Mouse (Mus musculus): ENCODE data around the gene Ly75. TPM values are rescaled to one million over a fixed set of nuclear protein-coding genes. Genes with fewer than 3 reads are reported as not detected.

Ly75 gene
- total and polyA plus RNA-seq, 2 experiments from 2014 or later = 2.0 to 2.5 TPM

DNA sequence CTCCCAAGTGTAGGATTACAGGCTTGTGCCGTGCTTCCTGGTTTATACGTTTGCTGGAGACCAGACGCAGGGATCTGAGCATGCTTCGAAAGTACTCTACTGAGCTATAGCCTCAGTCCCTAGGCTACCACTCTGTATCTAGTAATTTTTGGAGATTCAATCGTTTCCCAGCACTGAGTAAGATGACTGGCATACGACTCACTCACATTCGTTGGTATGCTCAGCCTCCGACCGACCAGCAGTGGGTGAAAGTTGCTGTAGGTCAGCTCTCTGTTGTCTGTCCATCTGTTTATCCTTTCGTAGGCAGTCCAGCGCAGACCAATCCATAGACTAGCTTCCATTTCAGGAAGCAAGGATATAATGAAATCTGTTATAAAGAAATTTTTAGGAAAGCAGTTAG, 55.5 kb downstream of the Ly75 start:
- DNase-seq (ENCODE audit: low spot score) (no peak), ATAC-seq (no peak)
- 91% methylated on average over 11 of the region's 11 CpGs for WGBS
- Histone ChIP-seq H3K4me1 (ENCODE audit: insufficient read depth, low read length) (no peaks in the 10 kb centered on the region), H3K27ac (no peak overlapping the region), H3K4me2 (ENCODE audit: low read depth, low read length) (no peak overlapping the region), H3K9ac (replicated peaks; ENCODE audit: low read length) (no peak overlapping the region), H3K9me3 (ENCODE audit: low read length) (no peaks in the 10 kb centered on the region), H3K27me3 (ENCODE audit: insufficient read depth, low read length) (no peaks in the 10 kb centered on the region), H3K36me3 (ENCODE audit: insufficient read depth, low read length) (no peaks in the 10 kb centered on the region), H3K4me3 (ENCODE audit: low read length) (no peak overlapping the region)
- no peak for TF ChIP-seq CTCF (IDR thresholded peaks at IDR 0.05; ENCODE audit: low read depth)

DNA sequence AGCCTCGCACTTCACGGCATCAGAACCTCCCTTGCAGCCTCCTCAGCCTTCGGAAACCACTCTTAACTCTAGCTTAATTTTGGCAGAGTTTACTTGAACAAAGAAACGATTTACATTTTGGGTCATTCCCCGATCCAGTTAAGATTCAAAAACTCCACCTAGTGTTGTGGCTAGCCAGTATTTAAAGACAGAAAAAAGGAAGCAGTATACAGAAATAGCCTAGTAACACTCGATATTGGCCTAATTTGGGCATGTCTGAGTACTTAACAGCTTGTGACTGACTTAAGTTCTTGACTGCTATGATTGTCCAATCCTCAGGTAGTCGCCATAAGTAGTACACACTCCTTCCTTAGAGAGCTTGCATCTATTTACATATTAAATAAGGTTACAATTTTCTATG, 56.2 kb downstream of the Ly75 start:
- TF ChIP-seq CTCF (IDR thresholded peaks at IDR 0.05; ENCODE audit: low read depth) = no peak
- DNase-seq (ENCODE audit: low spot score) (no peak), ATAC-seq (no peak)
- H3K9ac ChIP-seq (replicated peaks; ENCODE audit: low read length) = no peak overlapping the region
- H3K4me2 ChIP-seq (ENCODE audit: low read depth, low read length) = no peak overlapping the region
- WGBS = 91% methylated on average over 7 of the region's 7 CpGs
- no peak overlapping the region for H3K4me3 ChIP-seq (ENCODE audit: low read length)
- no peaks in the 10 kb centered on the region for H3K4me1 ChIP-seq (ENCODE audit: insufficient read depth, low read length)
- no peak overlapping the region for H3K27ac ChIP-seq
- no peaks in the 10 kb centered on the region for H3K27me3 ChIP-seq (ENCODE audit: insufficient read depth, low read length)
- H3K9me3 ChIP-seq (ENCODE audit: low read length) = no peaks in the 10 kb centered on the region
- H3K36me3 ChIP-seq (ENCODE audit: insufficient read depth, low read length) = no peaks in the 10 kb centered on the region

DNA sequence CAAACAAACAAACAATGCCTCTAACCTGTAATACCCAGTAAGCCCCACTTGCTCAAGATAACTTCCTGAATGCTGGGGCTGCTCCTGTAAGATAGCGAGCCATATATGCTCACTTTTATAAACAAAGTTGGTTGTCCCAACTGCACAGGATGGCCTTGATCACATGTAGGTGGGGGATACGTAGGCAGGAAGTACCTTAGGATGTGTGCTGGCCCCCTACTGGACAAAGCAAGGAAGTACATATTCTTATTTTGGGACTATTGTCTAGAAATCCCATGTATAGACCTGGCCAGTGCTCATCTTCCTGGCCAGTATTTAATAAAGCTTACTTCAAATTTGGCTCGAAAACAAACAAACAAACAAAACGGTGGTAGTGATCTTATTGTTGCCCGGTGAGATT, 59.7 kb downstream of the Ly75 start:
- 83% methylated on average over 5 of the region's 5 CpGs for WGBS
- TF ChIP-seq CTCF (IDR thresholded peaks at IDR 0.05; ENCODE audit: low read depth) = peak; percentile 52

DNA sequence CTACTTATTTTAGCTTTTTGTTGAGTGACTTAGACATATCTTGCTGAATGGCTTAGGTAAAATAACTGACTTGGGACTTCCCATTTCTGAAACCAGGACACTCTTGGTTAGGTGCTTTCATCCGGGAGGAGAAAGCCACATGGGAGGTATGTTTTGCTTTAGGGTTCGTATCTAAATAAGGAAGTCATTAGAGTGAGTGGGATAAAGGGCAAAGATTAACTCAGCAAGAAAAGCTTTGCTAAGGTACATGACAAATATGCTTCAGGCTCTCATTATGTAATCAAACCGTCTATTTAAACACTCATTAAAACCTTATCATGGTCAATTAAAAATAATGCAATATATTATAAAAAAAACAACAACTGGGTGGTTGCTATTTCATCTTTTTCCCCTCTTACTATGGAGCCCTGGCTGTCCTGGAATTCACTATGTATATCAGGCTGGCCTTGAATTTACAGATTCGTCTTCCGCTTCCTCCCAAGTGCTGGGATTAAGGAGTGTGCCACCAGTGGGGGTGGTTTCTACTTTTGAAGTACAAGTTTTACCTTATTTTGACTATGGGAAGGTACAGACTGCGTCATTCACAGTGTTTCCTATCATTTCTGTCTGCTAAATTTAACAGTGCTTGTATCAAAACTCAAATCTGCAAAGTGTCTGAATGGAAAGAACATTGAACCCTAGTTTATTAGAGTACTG, 60.9 kb downstream of the Ly75 start:
- Histone ChIP-seq H3K27me3 (ENCODE audit: insufficient read depth, low read length) (no peaks in the 10 kb centered on the region), H3K4me2 (ENCODE audit: low read depth, low read length) (no peak overlapping the region), H3K4me3 (ENCODE audit: low read length) (no peak overlapping the region), H3K4me1 (ENCODE audit: insufficient read depth, low read length) (no peaks in the 10 kb centered on the region), H3K27ac (no peak overlapping the region), H3K9me3 (ENCODE audit: low read length) (no peaks in the 10 kb centered on the region), H3K9ac (replicated peaks; ENCODE audit: low read length) (no peak overlapping the region), H3K36me3 (ENCODE audit: insufficient read depth, low read length) (no peaks in the 10 kb centered on the region)
- ATAC-seq (no peak), DNase-seq (ENCODE audit: low spot score) (no peak)
- 78% methylated on average over 6 of the region's 6 CpGs for WGBS
- no peak for TF ChIP-seq CTCF (IDR thresholded peaks at IDR 0.05; ENCODE audit: low read depth)

More for the DNA sequence above, 59.7 kb downstream of the Ly75 start:
- H3K27ac ChIP-seq = no peak overlapping the region
- no peaks in the 10 kb centered on the region for H3K4me1 ChIP-seq (ENCODE audit: insufficient read depth, low read length)
- no peaks in the 10 kb centered on the region for H3K27me3 ChIP-seq (ENCODE audit: insufficient read depth, low read length)
- no peak overlapping the region for H3K4me3 ChIP-seq (ENCODE audit: low read length)
- no peaks in the 10 kb centered on the region for H3K9me3 ChIP-seq (ENCODE audit: low read length)
- DNase-seq (ENCODE audit: low spot score) (no peak), ATAC-seq (no peak)
- H3K4me2 ChIP-seq (ENCODE audit: low read depth, low read length) = no peak overlapping the region
- no peaks in the 10 kb centered on the region for H3K36me3 ChIP-seq (ENCODE audit: insufficient read depth, low read length)
- H3K9ac ChIP-seq (replicated peaks; ENCODE audit: low read length) = no peak overlapping the region

DNA sequence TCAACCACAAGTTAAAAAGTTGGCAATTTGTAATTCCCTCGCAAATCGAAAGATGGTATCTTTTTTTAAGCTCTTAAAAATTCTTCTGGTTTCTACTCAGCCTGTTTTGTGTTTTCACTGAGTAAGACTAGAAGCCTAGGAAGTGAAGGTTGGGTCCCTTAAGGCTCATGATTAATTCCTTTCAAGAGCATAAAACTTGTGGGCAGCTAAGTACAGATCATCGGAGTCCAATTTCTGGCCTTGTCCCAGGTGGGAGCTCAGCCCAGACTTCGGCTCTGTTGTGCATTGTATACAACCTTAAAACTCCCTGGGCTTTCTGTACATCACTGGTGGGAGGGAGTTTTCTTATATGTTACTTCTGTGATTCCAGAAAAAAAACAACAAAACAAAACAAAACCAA, 79.3 kb downstream of the Ly75 start:
- no peak for ATAC-seq
- Histone ChIP-seq H3K27ac (no peak overlapping the region), H3K9me3 (ENCODE audit: low read length) (no peaks in the 10 kb centered on the region), H3K4me1 (ENCODE audit: insufficient read depth, low read length) (no peaks in the 10 kb centered on the region), H3K4me3 (ENCODE audit: low read length) (no peak overlapping the region), H3K9ac (replicated peaks; ENCODE audit: low read length) (no peak overlapping the region), H3K36me3 (ENCODE audit: insufficient read depth, low read length) (no peaks in the 10 kb centered on the region), H3K27me3 (ENCODE audit: insufficient read depth, low read length) (no peaks in the 10 kb centered on the region), H3K4me2 (ENCODE audit: low read depth, low read length) (no peak overlapping the region)
- WGBS = 81% methylated on average over 4 of the region's 4 CpGs
- DNase-seq (ENCODE audit: low spot score) = no peak
- TF ChIP-seq CTCF (IDR thresholded peaks at IDR 0.05; ENCODE audit: low read depth) = no peak

DNA sequence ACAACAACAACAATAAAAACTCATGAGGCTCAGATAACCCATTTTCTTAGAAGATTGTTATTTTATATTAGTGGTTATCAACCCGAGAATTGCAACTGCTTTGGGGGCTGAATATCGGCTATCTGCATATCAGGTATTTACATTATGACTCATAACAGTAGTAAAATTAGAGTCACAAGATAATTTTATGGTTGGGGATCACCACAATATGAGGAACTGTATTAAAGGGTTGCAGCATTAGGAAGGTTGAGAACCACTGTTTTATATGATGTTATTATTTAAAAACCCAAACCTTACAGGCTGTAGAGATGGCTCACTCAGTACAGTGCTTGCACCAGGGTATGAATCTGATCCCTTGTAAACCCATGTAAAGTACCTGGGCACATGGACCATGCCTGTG, 83.8 kb downstream of the Ly75 start:
- Histone ChIP-seq H3K4me1 (ENCODE audit: insufficient read depth, low read length) (no peaks in the 10 kb centered on the region), H3K27me3 (ENCODE audit: insufficient read depth, low read length) (no peaks in the 10 kb centered on the region), H3K4me2 (ENCODE audit: low read depth, low read length) (no peak overlapping the region), H3K9me3 (ENCODE audit: low read length) (no peaks in the 10 kb centered on the region), H3K27ac (no peak overlapping the region), H3K9ac (replicated peaks; ENCODE audit: low read length) (no peak overlapping the region), H3K36me3 (ENCODE audit: insufficient read depth, low read length) (no peaks in the 10 kb centered on the region), H3K4me3 (ENCODE audit: low read length) (no peak overlapping the region)
- DNase-seq (ENCODE audit: low spot score) (no peak), ATAC-seq (no peak)
- TF ChIP-seq CTCF (IDR thresholded peaks at IDR 0.05; ENCODE audit: low read depth) = no peak
- WGBS = 96% methylated on average over 2 of the region's 2 CpGs

DNA sequence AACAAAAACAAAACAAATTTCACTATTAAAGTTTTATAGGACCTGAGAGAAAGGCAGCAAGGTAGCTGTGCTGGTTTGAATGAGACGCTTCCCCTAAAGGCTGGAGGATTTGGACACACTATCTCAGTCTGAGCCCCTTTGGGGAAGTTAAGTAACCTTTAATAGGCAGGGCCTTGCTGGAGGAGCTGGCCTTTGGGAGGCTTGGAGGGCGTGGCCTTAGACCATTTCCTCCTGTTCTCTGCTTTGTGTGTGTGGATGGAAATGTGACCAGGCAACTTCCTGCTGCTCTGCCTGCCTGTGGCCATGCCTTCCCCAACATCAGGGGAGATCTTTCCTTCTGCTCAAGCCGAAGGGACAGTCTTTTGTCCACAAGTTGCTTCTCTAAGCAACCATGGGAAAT, 84.8 kb downstream of the Ly75 start:
- Histone ChIP-seq H3K36me3 (ENCODE audit: insufficient read depth, low read length) (no peaks in the 10 kb centered on the region), H3K4me2 (ENCODE audit: low read depth, low read length) (no peak overlapping the region), H3K4me3 (ENCODE audit: low read length) (no peak overlapping the region), H3K27ac (no peak overlapping the region), H3K4me1 (ENCODE audit: insufficient read depth, low read length) (no peaks in the 10 kb centered on the region), H3K9ac (replicated peaks; ENCODE audit: low read length) (no peak overlapping the region), H3K9me3 (ENCODE audit: low read length) (no peaks in the 10 kb centered on the region), H3K27me3 (ENCODE audit: insufficient read depth, low read length) (no peaks in the 10 kb centered on the region)
- ATAC-seq (no peak), DNase-seq (ENCODE audit: low spot score) (no peak)
- WGBS = 82% methylated on average over 3 of the region's 3 CpGs
- no peak for TF ChIP-seq CTCF (IDR thresholded peaks at IDR 0.05; ENCODE audit: low read depth)

Data from hindbrain, postnatal 0 days (tissue).